Mouse (Mus musculus) ES-Bruce4 (cell line): ENCODE measurements around the gene Cers1.

Experiments
- CTCF ChIP-seq: IDR thresholded peaks from one replicate; pipeline ENCODE4 v1.8.1; 2011; ENCODE audit warnings: low read depth, low read length
- POLR2A ChIP-seq: IDR thresholded peaks from one replicate; pipeline ENCODE4 v1.8.1; 2011; ENCODE audit warnings: low read length; ENCODE audit not compliant: insufficient read depth

DNA sequence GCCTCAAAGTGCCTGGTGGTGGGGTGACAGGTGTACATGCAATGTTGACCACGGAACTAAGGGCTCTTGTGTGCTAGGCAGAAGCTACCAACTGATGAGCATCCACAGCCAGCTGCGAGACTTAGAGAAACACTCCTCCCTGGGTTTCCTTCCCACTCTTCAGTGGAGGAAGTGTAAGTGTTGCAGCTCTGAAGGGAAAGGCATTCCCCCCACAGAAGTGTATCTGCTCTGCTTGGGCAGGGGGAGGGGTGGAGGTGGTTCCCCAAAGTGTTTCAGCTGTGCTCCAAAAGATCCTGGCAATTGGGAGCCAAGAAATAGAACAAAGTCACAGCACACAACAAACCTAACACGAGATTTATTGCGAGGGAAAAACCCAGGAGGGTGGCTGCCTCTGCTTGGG is 38.4 kb downstream of the Cers1 start:
- TF ChIP-seq POLR2A: no peak
- TF ChIP-seq CTCF: no peak
